Comparison of ENCODE assay signal across 9 mouse cellular contexts in the genomic region with DNA sequence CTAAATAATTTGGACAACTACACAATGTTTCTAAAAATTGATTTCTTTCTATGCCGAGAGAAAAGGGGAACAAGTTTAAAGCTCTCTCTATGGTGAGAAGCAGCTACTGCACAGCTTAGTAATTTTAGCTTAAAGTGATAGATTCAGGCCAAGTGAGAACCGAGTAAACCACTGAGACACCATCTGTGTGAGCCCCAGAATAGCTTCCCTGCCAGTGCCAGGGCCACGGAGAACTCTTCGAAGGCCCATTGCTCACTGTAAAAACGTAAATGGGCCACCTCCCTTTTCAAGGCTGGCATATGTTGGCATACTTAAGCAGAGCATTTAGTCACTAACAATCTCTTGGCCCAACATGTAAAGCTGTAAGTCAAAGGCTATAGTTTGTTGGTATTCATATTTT.
DNase-seq lines count a peak whose midpoint lies in the region; ATAC-seq lines count a peak whose summit lies in the region.
"Had no signal": no experiment of that assay in that cellular context is flagged by ENCODE, and none has a peak within 500 bp of the region (broad histone marks: within the 10 kb centered on the region; RNA-seq: fewer than 3 reads in every experiment).

No protein-coding gene starts in this region.

- no peaks in the 10 kb centered on the region for H3K4me1 ChIP-seq in kidney, embryonic 15.5 days
- H3K4me1 ChIP-seq: megakaryocyte, embryonic 14.5 days had no signal

- WGBS in kidney, embryonic 15.5 days = 77% methylated on average over 5 of the region's 5 CpGs

- intact Hi-C loops in left cerebral cortex, postnatal 4 days (cut with DNase I) = no loop called here
- intact Hi-C loops in gastrocnemius, postnatal 14 days (cut with DNase I; ENCODE audit: low total_unique reads) = no loop called here

- H3K9me3 ChIP-seq in kidney, embryonic 15.5 days (replicated peaks) = no peaks in the 10 kb centered on the region
- H3K9me3 ChIP-seq: megakaryocyte, embryonic 14.5 days had no signal

- H3K27ac ChIP-seq in kidney, embryonic 15.5 days = no peak overlapping the region

- no peak overlapping the region for H3K4me3 ChIP-seq in kidney, embryonic 15.5 days (replicated peaks)
- H3K4me3 ChIP-seq: megakaryocyte, embryonic 14.5 days had no signal

- peaks cover 9% of the 10 kb centered on the region; the same call in 1 of the 2 replicates for H3K36me3 ChIP-seq in kidney, embryonic 15.5 days

- ATAC-seq in kidney, embryonic 15.5 days (replicated peaks; ENCODE audit: low FRiP score) = no peak
- no peak for ATAC-seq in erythroblast, adult 5-6 weeks (replicated peaks; ENCODE audit: low FRiP score, poor library complexity, severe bottlenecking)

- peak; percentile 73 for DNase-seq in left cerebral cortex, adult 11 months (ENCODE audit: low spot score)
- no peak for DNase-seq in left cerebral cortex, postnatal 4 days
- peak; percentile 78 to 85 for DNase-seq in cerebellum, postnatal 25 days
- peak; percentile 64 to 80 for DNase-seq in left cerebral cortex, adult 9 months (ENCODE audit: low spot score in 2 of 2)
- DNase-seq in telencephalon, adult 2 months (ENCODE audit: low read depth, low spot score) = peak; percentile 93
- DNase-seq in gastrocnemius, postnatal 14 days = no peak

- no peaks in the 10 kb centered on the region for H3K27me3 ChIP-seq in kidney, embryonic 15.5 days
- H3K27me3 ChIP-seq: megakaryocyte, embryonic 14.5 days had no signal

- no peak overlapping the region for H3K4me2 ChIP-seq in kidney, embryonic 15.5 days

- no peak overlapping the region for H3K9ac ChIP-seq in kidney, embryonic 15.5 days

Comparison
In these comparisons a context has a peak if more than half of its experiments do, and no peak if none do; other contexts are left out.
1. DNase-seq: peak in left cerebral cortex, adult 11 months (single experiment), cerebellum, postnatal 25 days (2 of 2), left cerebral cortex, adult 9 months (2 of 2) and telencephalon, adult 2 months (single experiment); none in left cerebral cortex, postnatal 4 days (single experiment) and gastrocnemius, postnatal 14 days (single experiment).